Mouse (Mus musculus) MEL (cell line): ENCODE measurements around the gene Sept9.

Experiments used
- BHLHE40 ChIP-seq: IDR thresholded peaks from 2 replicates; pipeline ENCODE4 v1.6.1; 2012; ENCODE audit warnings: low read depth, mild to moderate bottlenecking, inconsistent platforms, low read length, improper control_type of control experiment, borderline replicate concordance
- CTCF ChIP-seq, 3 experiments: IDR thresholded peaks in 2 of 3; conservative IDR thresholded peaks in 1 of 3; 2 replicates each; pipeline ENCODE4 v1.5.1; 2011 to 2012; ENCODE audit warnings: low read length in 3 of 3, low read depth in 2 of 3, mild to moderate bottlenecking in 2 of 3, improper control_type of control experiment in 1 of 3, inconsistent platforms in 1 of 3, mixed read lengths in 1 of 3, moderate library complexity in 1 of 3; ENCODE audit not compliant: control insufficient read depth in 1 of 3, insufficient read depth in 1 of 3, poor library complexity in 1 of 3, severe bottlenecking in 1 of 3
- EP300 ChIP-seq, 2 experiments: IDR thresholded peaks; 2 replicates each; pipeline ENCODE4 v1.6.1; 2011; ENCODE audit warnings: improper control_type of control experiment in 2 of 2, low read length in 2 of 2, low read depth in 1 of 2, mild to moderate bottlenecking in 1 of 2
- GATA1 ChIP-seq: IDR thresholded peaks from 2 replicates; pipeline ENCODE4 v1.6.1; 2011; ENCODE audit warnings: low read depth, low read length, improper control_type of control experiment
- HCFC1 ChIP-seq: IDR thresholded peaks from 2 replicates; pipeline ENCODE4 v1.6.1; 2012; ENCODE audit warnings: low read depth, mild to moderate bottlenecking, inconsistent platforms, low read length, improper control_type of control experiment, moderate library complexity
- KAT2A ChIP-seq: conservative IDR thresholded peaks from 2 replicates; pipeline ENCODE4 v1.6.1; 2012; ENCODE audit warnings: low read depth, low read length, improper control_type of control experiment, inconsistent platforms
- MAFK ChIP-seq: IDR thresholded peaks from 2 replicates; pipeline ENCODE4 v1.6.1; 2011; ENCODE audit warnings: low read depth, mild to moderate bottlenecking, low read length, improper control_type of control experiment, borderline replicate concordance
- MAX ChIP-seq: IDR thresholded peaks from 2 replicates; pipeline ENCODE4 v1.6.1; 2011; ENCODE audit warnings: low read length, improper control_type of control experiment
- MXI1 ChIP-seq: IDR thresholded peaks from 2 replicates; pipeline ENCODE4 v1.6.1; 2011; ENCODE audit warnings: mild to moderate bottlenecking, low read depth, low read length, improper control_type of control experiment
- POLR2A ChIP-seq, 2 experiments: IDR thresholded peaks; 2 replicates each; pipeline ENCODE4 v1.6.1; 2011 to 2012; ENCODE audit warnings: low read length in 2 of 2, mild to moderate bottlenecking in 2 of 2, control low read depth in 1 of 2, improper control_type of control experiment in 1 of 2, low read depth in 1 of 2, moderate library complexity in 1 of 2; ENCODE audit not compliant: control insufficient read depth in 1 of 2, insufficient read depth in 1 of 2, poor library complexity in 1 of 2
- POLR2AphosphoS2 ChIP-seq: IDR thresholded peaks from 2 replicates; pipeline ENCODE4 v1.6.1; 2011; ENCODE audit warnings: low read length, improper control_type of control experiment
- TCF12 ChIP-seq: IDR thresholded peaks from 2 replicates; pipeline ENCODE4 v1.6.1; 2014; ENCODE audit warnings: low read depth, mild to moderate bottlenecking, inconsistent platforms, low read length, improper control_type of control experiment, moderate library complexity

- TF ChIP-seq GATA1 (peak; percentile 30; the same call in 1 of the 2 replicates), POLR2AphosphoS2 (no peak), CTCF (IDR thresholded peaks at IDR 0.05 in 2 of 3, conservative IDR thresholded peaks at IDR 0.05 in 1 of 3; ENCODE audit: control insufficient read depth in 1 of 3, insufficient read depth in 1 of 3, low read depth in 2 of 3, low read length in 3 of 3, poor library complexity in 1 of 3, severe bottlenecking in 1 of 3) (no peak), POLR2A (IDR thresholded peaks at IDR 0.05; ENCODE audit: control insufficient read depth in 1 of 2, insufficient read depth in 1 of 2, low read depth in 1 of 2, low read length in 2 of 2, poor library complexity in 1 of 2) (peak; percentile 65 to 67), MAFK (no peak), BHLHE40 (no peak), MXI1 (peak; percentile 74), EP300 (IDR thresholded peaks at IDR 0.05; ENCODE audit: low read depth in 1 of 2, low read length in 2 of 2) (peak; percentile 20 to 36; a peak in 2 of 4 replicates), MAX (peak; percentile 43), TCF12 (peak; percentile 25; the same call in 1 of the 2 replicates), KAT2A (peak; percentile 7; the same call in 1 of the 2 replicates), HCFC1 (peak; percentile 39; the same call in 1 of the 2 replicates)
These were observed 133.0 kb downstream of the Sept9 start for GRCm38 (mm10) chr11:117332242-117333149.
